Mouse (Mus musculus): ENCODE measurements at regions not wholly inside any gene's neighbourhood (a gene's known extent, or its start where the extent isn't known, plus 50 kb on each side); places are given as distances from the start of the nearest gene placed in this dataset.
A peak's percentile ranks its signal among the peaks of the same experiment; 100 is the strongest.

DNA sequence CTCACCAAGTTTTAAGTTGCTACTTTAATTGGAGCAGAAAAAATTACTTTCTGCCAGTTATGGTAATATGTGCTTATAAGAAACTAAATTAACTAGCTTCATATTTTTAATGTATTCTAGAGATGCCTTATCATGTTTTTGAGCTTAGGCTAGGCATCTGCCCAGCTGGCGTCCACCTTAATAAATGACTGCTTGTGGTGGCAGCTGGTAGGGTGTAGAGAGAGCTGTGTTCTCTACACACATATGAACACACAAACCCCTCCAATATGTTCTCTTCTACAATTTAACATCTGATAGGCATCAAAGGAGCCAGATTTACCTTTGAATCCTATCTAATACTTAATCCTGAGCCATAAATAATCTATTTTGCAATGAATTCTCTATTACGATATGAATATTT lies 173.4 kb downstream of the Gm4340 start:
- Histone ChIP-seq H3K9ac (replicated peaks) (no peak overlapping the region), H3K9me3 (replicated peaks) (no peaks in the 10 kb centered on the region), H3K27me3 (replicated peaks) (no peaks in the 10 kb centered on the region), H3K4me2 (no peak overlapping the region), H3K27ac (replicated peaks) (no peak overlapping the region), H3K4me1 (no peaks in the 10 kb centered on the region), H3K4me3 (replicated peaks) (no peak overlapping the region), H3K36me3 (no peaks in the 10 kb centered on the region)
- no peak for ATAC-seq (ENCODE audit: low FRiP score)
- 90% methylated on average over 2 of the region's 2 CpGs for WGBS

GRCm38 (mm10) chr10:104374567-104374966 lies 180.7 kb downstream of the Gm4340 start:
- H3K4me1 ChIP-seq = no peaks in the 10 kb centered on the region
- no peak overlapping the region for H3K4me2 ChIP-seq
- H3K36me3 ChIP-seq = no peaks in the 10 kb centered on the region
- no peak for ATAC-seq (ENCODE audit: low FRiP score)
- H3K27ac ChIP-seq (replicated peaks) = no peak overlapping the region
- no peaks in the 10 kb centered on the region for H3K27me3 ChIP-seq (replicated peaks)
- no peak overlapping the region for H3K9ac ChIP-seq (replicated peaks)
- WGBS = 72% methylated on average over 1 of the region's 1 CpGs
- no peaks in the 10 kb centered on the region for H3K9me3 ChIP-seq (replicated peaks)
- no peak overlapping the region for H3K4me3 ChIP-seq (replicated peaks)

- no peaks in the 10 kb centered on the region for H3K9me3 ChIP-seq (replicated peaks)
- no peak overlapping the region for H3K27ac ChIP-seq (replicated peaks)
- H3K27me3 ChIP-seq (replicated peaks) = no peaks in the 10 kb centered on the region
- no peak for ATAC-seq (ENCODE audit: low FRiP score)
- no peaks in the 10 kb centered on the region for H3K4me1 ChIP-seq
- no peaks in the 10 kb centered on the region for H3K36me3 ChIP-seq
- no peak overlapping the region for H3K4me2 ChIP-seq
- no peak overlapping the region for H3K9ac ChIP-seq (replicated peaks)
- 76% methylated on average over 2 of the region's 2 CpGs for WGBS
- no peak overlapping the region for H3K4me3 ChIP-seq (replicated peaks)
Observed at GRCm38 (mm10) chr10:104388254-104388653, 194.4 kb downstream of the Gm4340 start.

- Histone ChIP-seq H3K4me2 (no peak overlapping the region), H3K4me1 (no peaks in the 10 kb centered on the region), H3K4me3 (replicated peaks) (no peak overlapping the region), H3K9me3 (replicated peaks) (no peaks in the 10 kb centered on the region), H3K27me3 (replicated peaks) (no peaks in the 10 kb centered on the region), H3K9ac (replicated peaks) (no peak overlapping the region), H3K36me3 (no peaks in the 10 kb centered on the region), H3K27ac (replicated peaks) (no peak overlapping the region)
- WGBS = 32% methylated on average over 1 of the region's 1 CpGs
- no peak for ATAC-seq (ENCODE audit: low FRiP score)
Observed at GRCm38 (mm10) chr10:104395711-104396110, 201.9 kb downstream of the Gm4340 start.

DNA sequence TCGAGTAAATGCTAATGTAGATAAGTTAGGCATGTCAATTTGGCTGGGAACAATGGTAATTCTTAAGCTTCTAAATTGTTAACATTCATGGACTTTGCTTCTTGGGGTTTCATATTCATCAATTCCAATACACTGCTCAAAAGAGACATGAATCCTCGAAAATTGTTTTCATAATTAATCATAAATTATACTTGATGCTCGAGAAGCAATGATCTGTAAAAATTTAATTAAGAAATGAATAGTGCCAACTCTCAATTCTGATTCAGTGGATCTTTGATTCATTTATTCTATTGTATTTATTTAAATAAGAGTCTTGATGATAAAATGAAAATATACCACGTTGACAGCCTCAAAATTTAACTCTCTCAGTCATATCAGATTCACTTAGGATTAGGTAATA lies 214.9 kb downstream of the Gm4340 start:
- WGBS = 60% methylated on average over 4 of the region's 4 CpGs
- no peak overlapping the region for H3K27ac ChIP-seq (replicated peaks)

GRCm38 (mm10) chr10:104422541-104422940 lies 228.7 kb downstream of the Gm4340 start:
- Histone ChIP-seq H3K4me2 (no peak overlapping the region), H3K9me3 (replicated peaks) (no peaks in the 10 kb centered on the region), H3K4me1 (no peaks in the 10 kb centered on the region), H3K9ac (replicated peaks) (no peak overlapping the region), H3K27me3 (replicated peaks) (no peaks in the 10 kb centered on the region), H3K4me3 (replicated peaks) (no peak overlapping the region), H3K27ac (replicated peaks) (no peak overlapping the region), H3K36me3 (no peaks in the 10 kb centered on the region)
- no peak for ATAC-seq (ENCODE audit: low FRiP score)

More for the DNA sequence above, 214.9 kb downstream of the Gm4340 start:
- Histone ChIP-seq H3K27me3 (replicated peaks) (no peaks in the 10 kb centered on the region), H3K36me3 (no peaks in the 10 kb centered on the region), H3K9ac (replicated peaks) (no peak overlapping the region), H3K4me3 (replicated peaks) (no peak overlapping the region), H3K9me3 (replicated peaks) (no peaks in the 10 kb centered on the region), H3K4me1 (no peaks in the 10 kb centered on the region), H3K4me2 (no peak overlapping the region)
- no peak for ATAC-seq (ENCODE audit: low FRiP score)

GRCm38 (mm10) chr10:104423161-104423560 lies 229.3 kb downstream of the Gm4340 start:
- Histone ChIP-seq H3K4me3 (replicated peaks) (no peak overlapping the region), H3K4me1 (no peaks in the 10 kb centered on the region), H3K27ac (replicated peaks) (no peak overlapping the region), H3K4me2 (no peak overlapping the region), H3K9me3 (replicated peaks) (no peaks in the 10 kb centered on the region), H3K9ac (replicated peaks) (no peak overlapping the region), H3K36me3 (no peaks in the 10 kb centered on the region), H3K27me3 (replicated peaks) (no peaks in the 10 kb centered on the region)
- no peak for ATAC-seq (ENCODE audit: low FRiP score)
- WGBS = 92% methylated on average over 4 of the region's 4 CpGs

DNA sequence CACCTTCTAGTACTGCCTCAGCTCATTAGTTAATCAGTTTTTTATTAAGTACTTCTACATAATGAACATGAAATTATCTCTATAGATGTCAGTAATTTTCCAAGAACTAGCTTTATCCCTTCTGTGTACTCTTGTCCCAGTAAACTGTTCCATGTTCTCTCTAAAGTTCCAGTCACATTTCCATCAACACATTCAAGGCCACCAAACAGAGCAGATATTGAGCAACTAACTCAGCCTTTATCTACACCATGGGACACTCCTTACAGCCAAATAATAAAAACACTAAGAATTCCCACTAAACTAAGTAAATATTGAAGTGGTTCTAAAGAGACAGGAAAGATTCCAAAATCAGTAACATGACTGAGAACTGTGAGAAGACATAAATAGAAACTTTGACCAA lies 229.9 kb downstream of the Gm4340 start:
- no peak for ATAC-seq (ENCODE audit: low FRiP score)
- Histone ChIP-seq H3K4me1 (no peaks in the 10 kb centered on the region), H3K9ac (replicated peaks) (no peak overlapping the region)

DNA sequence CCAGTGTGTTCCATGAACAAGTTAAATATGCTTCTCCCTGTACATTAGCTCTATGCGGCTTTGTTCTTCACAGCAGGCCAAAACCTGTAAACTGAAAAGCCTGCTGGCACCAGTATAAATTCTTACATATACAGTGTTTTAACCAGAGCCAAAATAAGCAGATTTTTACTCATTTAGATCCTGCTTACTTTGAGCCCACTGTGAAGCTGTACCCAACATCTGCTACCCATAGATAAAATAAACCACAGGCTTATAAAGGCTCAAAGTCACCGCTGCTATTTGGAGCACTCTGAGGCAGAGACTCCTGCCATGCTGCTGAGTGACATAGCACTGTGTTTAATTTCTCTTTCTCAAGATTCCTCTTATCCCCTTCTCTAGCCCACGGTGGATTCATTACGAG lies 251.1 kb downstream of the Gm4340 start:
- no peaks in the 10 kb centered on the region for H3K9me3 ChIP-seq (replicated peaks)
- H3K36me3 ChIP-seq = no peaks in the 10 kb centered on the region
- H3K9ac ChIP-seq (replicated peaks) = no peak overlapping the region
- ATAC-seq (ENCODE audit: low FRiP score) = no peak
- H3K4me1 ChIP-seq = no peaks in the 10 kb centered on the region
- H3K27ac ChIP-seq (replicated peaks) = no peak overlapping the region
- no peak overlapping the region for H3K4me3 ChIP-seq (replicated peaks)
- H3K27me3 ChIP-seq (replicated peaks) = no peaks in the 10 kb centered on the region
- 82% methylated on average over 4 of the region's 4 CpGs for WGBS
- H3K4me2 ChIP-seq = no peak overlapping the region

More for the DNA sequence above, 229.9 kb downstream of the Gm4340 start:
- Histone ChIP-seq H3K4me3 (replicated peaks) (no peak overlapping the region), H3K27ac (replicated peaks) (no peak overlapping the region), H3K4me2 (no peak overlapping the region), H3K36me3 (no peaks in the 10 kb centered on the region), H3K9me3 (replicated peaks) (no peaks in the 10 kb centered on the region), H3K27me3 (replicated peaks) (no peaks in the 10 kb centered on the region)

DNA sequence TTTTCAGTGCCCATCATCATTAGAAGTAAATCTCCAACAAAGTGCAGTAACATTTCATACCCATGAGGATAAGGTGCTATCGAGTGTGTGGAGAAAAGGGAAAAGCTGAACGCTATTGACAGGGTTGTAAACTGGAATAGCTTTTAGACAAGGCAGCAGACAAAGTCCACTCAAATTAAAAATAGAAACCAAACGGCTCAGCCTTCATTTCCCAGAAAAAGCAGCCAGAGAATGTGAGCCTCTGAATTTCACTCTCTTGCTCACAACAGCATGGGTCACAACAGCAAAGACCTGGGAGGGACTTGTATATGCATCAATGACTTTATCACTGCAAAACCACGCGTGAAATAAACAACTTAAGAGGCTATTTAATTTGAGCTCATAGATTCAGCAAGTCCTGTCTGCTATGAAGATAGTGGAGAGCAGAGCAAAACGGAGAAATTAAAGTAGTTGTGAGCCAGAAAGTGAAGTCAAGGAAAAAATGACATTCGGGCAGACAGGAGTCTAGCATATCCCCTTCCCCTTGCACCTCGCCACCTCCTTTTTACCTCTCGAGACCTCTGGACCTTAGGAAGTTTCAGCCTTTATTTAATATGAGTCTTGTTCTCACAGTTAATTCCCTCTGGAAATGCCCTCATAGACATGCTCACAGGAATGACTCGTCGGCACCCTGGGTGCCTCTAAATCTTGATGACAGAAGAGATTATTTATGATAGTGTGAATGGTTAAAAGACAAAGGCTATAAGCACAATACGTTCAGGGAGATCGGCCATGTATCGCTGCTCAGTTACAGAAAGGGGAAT lies 261.9 kb downstream of the Gm4340 start:
- peak overlapping the region; percentile 61 for H3K4me2 ChIP-seq
- no peaks in the 10 kb centered on the region for H3K36me3 ChIP-seq
- no peaks in the 10 kb centered on the region for H3K9me3 ChIP-seq (replicated peaks)
- peak; percentile 83; the same call in 1 of the 2 replicates for ATAC-seq (ENCODE audit: low FRiP score)
- peaks cover 5% of the 10 kb centered on the region; the same call in 1 of the 2 replicates for H3K4me1 ChIP-seq
- 16% methylated on average over 14 of the region's 14 CpGs for WGBS
- peak overlapping the region; percentile 55 for H3K27ac ChIP-seq (replicated peaks)
- H3K27me3 ChIP-seq (replicated peaks) = no peaks in the 10 kb centered on the region
- H3K4me3 ChIP-seq (replicated peaks) = peak overlapping the region; percentile 38
- H3K9ac ChIP-seq (replicated peaks) = peak overlapping the region; percentile 47

- Histone ChIP-seq H3K4me3 (replicated peaks) (peak overlapping the region; percentile 38), H3K36me3 (no peaks in the 10 kb centered on the region), H3K27ac (replicated peaks) (peak overlapping the region; percentile 55), H3K27me3 (replicated peaks) (no peaks in the 10 kb centered on the region), H3K9ac (replicated peaks) (peak overlapping the region; percentile 47), H3K4me2 (peak overlapping the region; percentile 61), H3K4me1 (peaks cover 5% of the 10 kb centered on the region; the same call in 1 of the 2 replicates), H3K9me3 (replicated peaks) (no peaks in the 10 kb centered on the region)
- 8% methylated on average over 5 of the region's 5 CpGs for WGBS
- peak; percentile 67 for ATAC-seq (ENCODE audit: low FRiP score)
Observed at GRCm38 (mm10) chr10:104456352-104456725, 262.5 kb downstream of the Gm4340 start.

DNA sequence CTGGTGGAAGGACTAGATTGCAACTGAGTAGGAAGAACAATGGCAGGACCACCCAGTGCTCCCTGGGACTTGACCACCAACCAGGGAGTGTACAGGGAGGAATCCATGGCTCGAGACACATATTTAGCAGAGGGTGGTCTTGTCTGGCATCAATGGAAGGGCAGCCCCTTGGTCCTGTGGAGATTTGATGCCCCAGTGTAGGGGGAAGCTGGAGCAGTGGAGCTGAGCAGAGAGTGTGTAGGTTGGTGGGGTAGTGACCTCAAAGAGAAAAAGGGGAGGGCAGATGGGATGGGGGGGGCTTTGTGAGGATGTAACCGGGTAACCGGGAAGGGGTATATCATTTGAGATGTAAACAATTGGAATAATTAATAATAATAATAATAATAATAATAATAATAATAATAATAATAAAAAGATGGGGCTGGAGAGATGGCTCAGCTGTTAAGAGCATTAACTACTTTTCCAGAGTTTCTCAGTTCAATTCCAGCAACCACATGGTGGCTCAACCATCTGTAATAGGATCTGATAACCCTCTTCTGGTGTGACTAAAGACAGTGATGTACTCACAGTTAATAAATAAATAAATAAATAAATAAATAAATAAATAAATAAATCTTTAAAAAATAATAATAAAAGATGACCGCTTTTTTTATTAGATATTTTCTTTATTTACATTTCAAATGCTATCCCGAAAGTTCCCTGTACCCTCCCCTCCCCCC lies 292.5 kb downstream of the Gm4340 start:
- Histone ChIP-seq H3K27me3 (replicated peaks) (no peaks in the 10 kb centered on the region), H3K27ac (replicated peaks) (no peak overlapping the region), H3K9ac (replicated peaks) (no peak overlapping the region), H3K4me3 (replicated peaks) (no peak overlapping the region), H3K4me2 (no peak overlapping the region), H3K9me3 (replicated peaks) (no peaks in the 10 kb centered on the region), H3K36me3 (no peaks in the 10 kb centered on the region), H3K4me1 (no peaks in the 10 kb centered on the region)
- WGBS = 98% methylated on average over 5 of the region's 5 CpGs
- no peak for ATAC-seq (ENCODE audit: low FRiP score)
